Mouse (Mus musculus) forebrain, embryonic 14.5 days (tissue): ENCODE data around the gene Efcab14. TPM values are rescaled to one million over a fixed set of nuclear protein-coding genes. Genes with fewer than 3 reads are reported as not detected.
A peak's percentile ranks its signal among the peaks of the same experiment; 100 is the strongest.

ENCODE experiments used
- ATAC-seq: fragments of 200-750 bp; cut with Nextera tagmentation; 2 replicates; pipeline ENCODE4 v1.8.0; 2017; ENCODE audit warnings: mild to moderate bottlenecking, moderate library complexity
- DNase-seq: peaks from one replicate; pipeline ENCODE4 v3.0.0-alpha.2; 2015; ENCODE audit warnings: low spot score
- H3K27ac ChIP-seq: fragments of 300-500 bp; sonication (generic); 2 replicates; pipeline ENCODE4 v1.5.1; 2014; ENCODE audit warnings: low read depth, mild to moderate bottlenecking, control low read depth, low read length, moderate library complexity
- H3K27me3 ChIP-seq: fragments of 300-500 bp; sonication (generic); replicated peaks from 2 replicates; pipeline ENCODE4 v1.6.1; 2014; ENCODE audit warnings: low read length, control low read depth, mixed read lengths; ENCODE audit not compliant: control insufficient read depth, insufficient read depth
- H3K36me3 ChIP-seq: fragments of 300-500 bp; sonication (generic); 2 replicates; pipeline ENCODE4 v1.6.1; 2014; ENCODE audit warnings: low read length, control low read depth; ENCODE audit not compliant: control insufficient read depth, insufficient read depth
- H3K4me1 ChIP-seq: fragments of 300-500 bp; sonication (generic); 2 replicates; pipeline ENCODE4 v1.6.1; 2014; ENCODE audit warnings: antibody characterized with exemption, low read length, control low read depth; ENCODE audit not compliant: control insufficient read depth, insufficient read depth
- H3K4me2 ChIP-seq: fragments of 300-500 bp; sonication (generic); 2 replicates; pipeline ENCODE4 v1.6.1; 2014; ENCODE audit warnings: mild to moderate bottlenecking, control low read depth, low read length
- H3K4me3 ChIP-seq: fragments of 300-500 bp; sonication (generic); 2 replicates; pipeline ENCODE4 v1.5.1; 2014; ENCODE audit warnings: low read depth, low read length, control low read depth
- H3K9ac ChIP-seq: fragments of 300-500 bp; sonication (generic); 2 replicates; pipeline ENCODE4 v1.6.1; 2014; ENCODE audit warnings: mild to moderate bottlenecking, low read length, control low read depth, moderate library complexity
- H3K9me3 ChIP-seq: fragments of 300-500 bp; sonication (generic); replicated peaks from 2 replicates; pipeline ENCODE4 v1.6.1; 2016; ENCODE audit warnings: low read length, control low read depth, mixed read lengths; ENCODE audit not compliant: control insufficient read depth
- WGBS: fragments of 180-500 bp; shearing (Covaris S2); extraction: QIAGEN DNeasy Blood & Tissue Kit; methylation state at CpG from one replicate; pipeline ENCODE4 v1.1.7; 2014; 5-methylcytosine and 5-hydroxymethylcytosine counted together
- polyA plus RNA-seq: library from polyadenylated mRNA; unstranded; fragments of >200 nt; fragmentation: Nextera tagmentation; extraction: Ambion mirVana; gene quantifications from 2 replicates; pipeline ENCODE4 v1.2.1, GENCODE M21; 2014

The Efcab14 gene
- polyA plus RNA-seq = 17.7 and 23.4 TPM in 2 replicates

DNA sequence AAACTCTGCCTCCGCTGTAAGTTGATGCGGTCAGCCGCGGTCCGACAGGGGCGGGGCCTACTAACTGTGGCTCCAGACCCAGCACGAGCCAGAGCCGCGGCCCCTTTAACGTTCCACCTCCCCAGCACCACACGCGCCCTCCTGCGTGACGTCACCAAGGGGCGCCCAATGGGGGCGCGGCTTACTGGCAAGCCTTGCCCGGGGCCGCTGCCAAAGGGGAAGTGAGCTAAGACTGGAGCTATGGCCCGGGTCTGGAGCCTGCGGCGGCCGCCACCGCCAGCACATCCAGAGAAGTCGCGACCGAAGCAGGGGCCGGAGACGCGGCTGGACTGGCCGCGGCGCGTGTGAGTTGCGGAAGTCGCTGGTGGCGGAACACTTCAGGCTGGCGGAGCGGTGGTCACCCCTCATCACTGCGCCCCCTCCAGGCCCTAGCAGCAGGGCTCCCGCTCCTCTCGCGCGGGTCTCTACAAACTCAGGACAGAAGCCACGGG, at the start of gene Efcab14:
TSS of gene Efcab14 (plus strand) at position 194 of the 491 bp plus-strand sequence.
- H3K4me1 ChIP-seq = peaks cover 13% of the 10 kb centered on the region
- DNase-seq = peak; percentile 98
- under 1% methylated on average over 45 of the region's 45 CpGs for WGBS

GRCm38 (mm10) chr4:115701468-115701867, 36.1 kb upstream of the Efcab14 start:
- no peaks in the 10 kb centered on the region for H3K9me3 ChIP-seq
- H3K27me3 ChIP-seq = no peaks in the 10 kb centered on the region
- DNase-seq = no peak
- no peaks in the 10 kb centered on the region for H3K36me3 ChIP-seq
- H3K27ac ChIP-seq = no peak overlapping the region
- H3K9ac ChIP-seq = no peak overlapping the region
- H3K4me3 ChIP-seq = no peak overlapping the region
- 89% methylated on average over 3 of the region's 3 CpGs for WGBS
- H3K4me2 ChIP-seq = no peak overlapping the region
- ATAC-seq = no peak
- H3K4me1 ChIP-seq = no peaks in the 10 kb centered on the region

More for the DNA sequence above, at the start of gene Efcab14:
- Histone ChIP-seq H3K4me2 (peak within 1 kb of the TSS; percentile 76), H3K9me3 (no peaks in the 10 kb centered on the region), H3K4me3 (peak within 1 kb of the TSS; percentile 73), H3K9ac (peak within 1 kb of the TSS; percentile 88), H3K27me3 (no peaks in the 10 kb centered on the region), H3K27ac (peak within 1 kb of the TSS; percentile 75; the same call in 1 of the 2 replicates), H3K36me3 (peaks cover 17% of the 10 kb centered on the region)
- ATAC-seq = peak; percentile 100

GRCm38 (mm10) chr4:115703927-115704505, 33.5 kb upstream of the Efcab14 start:
- ATAC-seq (no peak), DNase-seq (no peak)
- H3K36me3 ChIP-seq = no peaks in the 10 kb centered on the region
- H3K27ac ChIP-seq = no peak overlapping the region
- 74% methylated on average over 2 of the region's 2 CpGs for WGBS
- H3K9ac ChIP-seq = no peak overlapping the region
- H3K4me2 ChIP-seq = no peak overlapping the region
- H3K4me1 ChIP-seq = no peaks in the 10 kb centered on the region
- H3K9me3 ChIP-seq = no peaks in the 10 kb centered on the region
- no peaks in the 10 kb centered on the region for H3K27me3 ChIP-seq
- no peak overlapping the region for H3K4me3 ChIP-seq

DNA sequence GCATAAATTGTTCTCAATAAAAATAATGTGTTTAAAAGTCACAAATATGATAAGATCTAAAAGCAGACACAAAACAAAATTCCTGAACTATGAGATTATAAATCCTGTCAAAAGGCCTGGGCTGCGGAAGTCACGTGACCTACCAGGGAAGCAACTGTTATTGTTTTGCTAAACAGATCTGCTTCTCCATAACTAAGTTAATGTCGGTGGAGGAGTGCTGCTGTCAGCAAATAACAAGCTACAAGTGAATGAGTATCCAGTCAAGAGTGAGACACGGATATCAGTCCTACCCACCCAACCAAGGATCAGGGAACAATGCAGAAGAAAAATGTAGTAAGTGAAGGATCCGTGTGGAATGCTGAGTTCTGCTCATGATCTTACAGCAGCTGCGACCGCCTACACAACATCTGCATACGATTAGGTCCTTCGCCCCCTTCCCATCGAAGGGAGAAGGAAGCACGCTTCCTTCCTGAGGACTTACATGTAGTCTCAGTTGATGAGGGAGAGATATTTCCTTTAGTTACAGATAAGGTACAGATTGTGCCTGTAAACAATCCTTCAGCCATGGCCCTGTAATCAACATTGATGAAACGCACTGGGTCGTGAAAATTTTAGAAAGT, 28.5 kb upstream of the Efcab14 start:
- Histone ChIP-seq H3K36me3 (no peaks in the 10 kb centered on the region), H3K4me3 (no peak overlapping the region), H3K27me3 (no peaks in the 10 kb centered on the region), H3K9me3 (no peaks in the 10 kb centered on the region), H3K4me2 (no peak overlapping the region), H3K27ac (no peak overlapping the region), H3K4me1 (no peaks in the 10 kb centered on the region), H3K9ac (no peak overlapping the region)
- DNase-seq (no peak), ATAC-seq (no peak)
- WGBS = 75% methylated on average over 13 of the region's 13 CpGs

DNA sequence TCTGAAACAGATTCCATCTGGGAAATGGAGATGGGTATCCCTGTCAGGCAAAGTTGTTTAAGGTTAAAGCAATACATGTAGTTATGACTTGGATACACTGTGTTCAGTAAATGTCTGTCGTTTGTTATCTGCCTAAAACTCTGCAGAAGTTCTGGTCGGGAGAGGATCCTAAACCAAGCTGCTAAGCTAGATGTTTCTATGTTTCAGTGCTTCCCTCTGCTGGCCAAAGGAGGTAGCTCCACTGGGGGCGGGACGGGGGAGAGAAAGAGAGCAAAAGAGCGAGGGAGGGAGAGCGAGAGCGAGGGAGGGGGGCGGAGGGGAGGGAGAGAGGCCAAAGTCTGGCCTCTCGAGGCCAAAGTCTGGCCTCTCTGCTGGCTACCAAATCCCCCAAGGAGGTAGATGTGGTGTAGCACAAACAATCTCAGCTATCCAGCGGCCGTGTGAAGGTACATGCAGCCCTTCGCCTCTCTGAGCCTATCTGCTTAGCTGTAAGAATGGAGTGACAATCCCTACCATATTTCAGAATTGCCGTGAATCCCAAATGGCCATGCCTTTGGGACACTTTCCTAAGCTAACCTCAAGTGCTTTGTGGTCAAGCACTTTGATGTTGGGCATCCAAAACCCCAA, 27.6 kb upstream of the Efcab14 start:
- peak; percentile 77 for DNase-seq
- no peak overlapping the region for H3K27ac ChIP-seq
- H3K4me2 ChIP-seq = peak overlapping the region; percentile 39
- no peak overlapping the region for H3K9ac ChIP-seq
- no peaks in the 10 kb centered on the region for H3K9me3 ChIP-seq
- no peaks in the 10 kb centered on the region for H3K36me3 ChIP-seq
- no peak overlapping the region for H3K4me3 ChIP-seq
- peak; percentile 70 for ATAC-seq
- H3K27me3 ChIP-seq = no peaks in the 10 kb centered on the region
- H3K4me1 ChIP-seq = no peaks in the 10 kb centered on the region
- WGBS = 9% methylated on average over 13 of the region's 13 CpGs

DNA sequence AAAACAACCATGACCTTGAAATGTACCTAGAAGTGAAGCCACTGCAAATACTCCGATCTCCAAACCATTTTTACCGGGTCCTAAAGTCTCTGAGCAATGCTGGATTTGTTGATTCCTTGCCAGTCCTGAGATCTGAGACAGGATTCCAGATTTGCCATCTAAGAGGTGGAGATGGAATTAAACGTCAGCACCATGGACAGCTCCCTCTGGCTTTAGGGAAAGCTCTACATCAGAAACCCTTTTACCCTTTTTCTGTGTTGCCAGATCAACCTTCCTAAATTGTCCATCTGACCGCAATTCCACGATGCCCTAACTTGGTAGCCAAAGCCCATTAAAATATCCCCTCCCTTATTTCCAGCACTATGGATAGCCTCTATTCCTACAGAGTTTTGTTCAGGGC, 8.8 kb upstream of the Efcab14 start:
- no peaks in the 10 kb centered on the region for H3K9me3 ChIP-seq
- no peaks in the 10 kb centered on the region for H3K36me3 ChIP-seq
- H3K9ac ChIP-seq = no peak overlapping the region
- 16% methylated on average over 5 of the region's 5 CpGs for WGBS
- ATAC-seq (no peak), DNase-seq (peak; percentile 47)
- H3K4me2 ChIP-seq = no peak overlapping the region
- H3K4me1 ChIP-seq = no peaks in the 10 kb centered on the region
- 0 out of 2 replicates have a peak, but pooled peaks cover 2% of the 10 kb centered on the region for H3K27me3 ChIP-seq
- H3K27ac ChIP-seq = no peak overlapping the region
- H3K4me3 ChIP-seq = no peak overlapping the region

DNA sequence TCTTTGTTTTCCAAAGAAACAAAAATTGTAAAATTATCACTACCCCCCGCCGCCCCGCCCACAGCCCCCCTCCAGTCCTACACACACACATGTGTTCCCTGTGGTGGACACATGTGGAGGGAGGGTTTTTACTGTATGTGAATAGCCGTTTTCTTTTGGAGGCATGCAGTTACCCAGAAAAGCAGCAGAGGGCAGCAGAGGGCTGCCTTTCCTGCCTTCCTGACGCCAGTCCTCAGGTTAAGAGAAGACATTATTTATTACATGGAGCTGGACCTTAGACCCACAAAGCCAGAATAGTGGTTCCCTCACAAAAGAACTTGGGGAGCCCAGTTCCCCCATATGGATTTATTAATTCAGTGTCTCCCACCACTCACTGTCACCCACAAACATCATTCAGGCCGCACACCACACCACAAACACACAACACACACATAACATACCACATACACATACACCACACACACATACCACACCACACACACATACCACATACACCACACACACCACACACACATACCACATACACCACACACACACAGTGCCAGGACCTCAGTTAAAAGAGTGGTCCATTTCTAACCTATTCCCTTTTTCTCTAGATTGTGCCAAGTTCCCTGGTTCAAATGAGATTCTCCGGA, 5.8 kb upstream of the Efcab14 start:
- 26% methylated on average over 7 of the region's 7 CpGs for WGBS

GRCm38 (mm10) chr4:115732223-115732818, 5.2 kb upstream of the Efcab14 start:
- Histone ChIP-seq H3K36me3 (no peaks in the 10 kb centered on the region), H3K4me2 (no peak overlapping the region), H3K27ac (no peak overlapping the region), H3K27me3 (no peaks in the 10 kb centered on the region), H3K4me3 (no peak overlapping the region), H3K9me3 (no peaks in the 10 kb centered on the region), H3K9ac (no peak overlapping the region), H3K4me1 (no peaks in the 10 kb centered on the region)
- ATAC-seq (no peak), DNase-seq (no peak)
- 61% methylated on average over 3 of the region's 3 CpGs for WGBS

More for the DNA sequence above, 5.8 kb upstream of the Efcab14 start:
- DNase-seq (peak; percentile 79), ATAC-seq (peak; percentile 75)
- Histone ChIP-seq H3K9me3 (no peaks in the 10 kb centered on the region), H3K36me3 (no peaks in the 10 kb centered on the region), H3K4me3 (no peak overlapping the region), H3K27me3 (0 out of 2 replicates have a peak, but pooled peaks cover 2% of the 10 kb centered on the region), H3K4me1 (no peaks in the 10 kb centered on the region), H3K9ac (no peak overlapping the region), H3K4me2 (no peak overlapping the region), H3K27ac (no peak overlapping the region)
